Mouse (Mus musculus) CH12.LX (cell line): ENCODE data around the gene Gm38392.

Experiments
- CTCF ChIP-seq, 2 experiments: IDR thresholded peaks in 1 of 2; conservative IDR thresholded peaks in 1 of 2; 2 replicates each; pipeline ENCODE4 v1.5.1; 2011 to 2012; ENCODE audit warnings: low read depth in 2 of 2, low read length in 2 of 2, improper control_type of control experiment in 1 of 2, inconsistent platforms in 1 of 2, mild to moderate bottlenecking in 1 of 2, moderate library complexity in 1 of 2
- EP300 ChIP-seq: IDR thresholded peaks from 2 replicates; pipeline ENCODE4 v1.6.1; 2011; ENCODE audit warnings: low read length, improper control_type of control experiment
- ETS1 ChIP-seq: conservative IDR thresholded peaks from 2 replicates; pipeline ENCODE4 v1.6.1; 2012; ENCODE audit warnings: low read depth, mild to moderate bottlenecking, inconsistent platforms, low read length, improper control_type of control experiment, moderate library complexity
- MEF2A ChIP-seq: IDR thresholded peaks from 2 replicates; pipeline ENCODE4 v1.6.1; 2014; ENCODE audit warnings: low read depth, mild to moderate bottlenecking, inconsistent platforms, low read length, improper control_type of control experiment, borderline replicate concordance
- POLR2A ChIP-seq: IDR thresholded peaks from 2 replicates; pipeline ENCODE4 v1.6.1; 2011; ENCODE audit warnings: low read depth, mild to moderate bottlenecking, improper control_type of control experiment, low read length

DNA sequence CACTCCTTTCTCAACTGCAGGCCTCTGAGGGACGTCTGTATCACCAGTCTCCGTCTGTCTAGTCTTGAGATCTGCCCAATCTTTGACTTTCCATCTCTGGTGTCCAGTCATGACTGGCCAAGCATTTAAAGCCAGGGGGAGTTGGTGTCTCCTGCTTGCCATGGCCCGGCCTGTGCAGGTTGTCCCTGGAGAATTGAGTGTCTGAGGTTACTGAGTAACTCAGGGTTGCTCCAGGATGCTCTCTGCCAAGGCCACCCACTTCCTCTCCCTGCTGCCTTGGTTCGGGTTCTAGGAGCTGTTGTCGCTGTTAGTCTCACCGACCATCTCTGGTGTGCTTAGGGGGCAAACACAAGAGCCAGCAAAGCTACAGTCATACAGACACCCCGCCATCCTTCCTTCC, 30.6 kb downstream of the Gm38392 start:
- TF ChIP-seq EP300 (no peak), CTCF (conservative IDR thresholded peaks at IDR 0.05 in 1 of 2, IDR thresholded peaks at IDR 0.05 in 1 of 2; ENCODE audit: low read depth in 2 of 2, low read length in 2 of 2) (no peak), MEF2A (no peak), POLR2A (no peak), ETS1 (no peak)
